In the genomic region with DNA sequence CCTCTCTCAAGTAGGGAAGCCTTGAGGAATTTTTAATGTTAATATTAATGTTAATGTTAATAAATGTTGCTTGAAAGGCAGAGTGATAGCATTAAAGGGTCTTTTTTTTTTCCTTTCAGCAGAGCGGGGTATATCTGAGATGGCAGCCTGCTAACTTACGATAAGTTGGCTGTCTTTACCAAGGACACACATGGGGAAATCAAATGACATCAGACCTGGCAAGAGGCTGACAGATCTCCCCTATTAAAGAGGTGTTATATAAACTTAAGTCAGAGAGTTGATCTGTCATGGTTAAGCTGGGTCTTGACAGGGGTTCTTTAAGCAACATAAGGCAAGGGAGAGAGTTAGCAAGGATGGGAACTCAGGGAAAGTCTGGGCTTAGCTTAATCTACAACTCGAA, we compare ENCODE assay signal across 31 mouse cellular contexts. TPM values are rescaled to one million over a fixed set of nuclear protein-coding genes. Genes with fewer than 3 reads are reported as not detected.
"Had no signal": no experiment of that assay in that cellular context is flagged by ENCODE, and none has a peak within 500 bp of the region (broad histone marks: within the 10 kb centered on the region; RNA-seq: fewer than 3 reads in every experiment).

No protein-coding gene starts in this region.

- DNase-seq: layer of hippocampus, postnatal 36 days; left cerebral cortex, postnatal 4 days; liver; liver, embryonic 13.5 days; liver, postnatal 0 days; lung, postnatal 14 days; lung, postnatal 36 days; midbrain, embryonic 14.5 days had no signal

- ATAC-seq: liver, embryonic 12.5 days; liver, postnatal 0 days; midbrain, embryonic 13.5 days; midbrain, embryonic 15.5 days; midbrain, embryonic 16.5 days had no signal

- H3K4me3 ChIP-seq: left cerebral cortex, adult 2 months; limb, embryonic 10.5 days; limb, embryonic 12.5 days; limb, embryonic 13.5 days; limb, embryonic 15.5 days; liver, embryonic 12.5 days; liver, embryonic 13.5 days; liver, embryonic 15.5 days; lung, embryonic 15.5 days; megakaryocyte, embryonic 14.5 days; midbrain, embryonic 10.5 days; midbrain, embryonic 12.5 days; midbrain, embryonic 13.5 days; midbrain, embryonic 15.5 days; myocyte; neural tube, embryonic 12.5 days; neural tube, embryonic 13.5 days had no signal

- H3K4me1 ChIP-seq: limb, embryonic 10.5 days; limb, embryonic 12.5 days; limb, embryonic 13.5 days; limb, embryonic 15.5 days; liver, embryonic 12.5 days; liver, embryonic 13.5 days; liver, embryonic 15.5 days; lung, embryonic 15.5 days; megakaryocyte, embryonic 14.5 days; midbrain, embryonic 10.5 days; midbrain, embryonic 12.5 days; midbrain, embryonic 13.5 days; midbrain, embryonic 15.5 days; neural tube, embryonic 12.5 days; neural tube, embryonic 13.5 days had no signal

- H3K36me3 ChIP-seq: limb, embryonic 10.5 days; limb, embryonic 12.5 days; limb, embryonic 13.5 days; limb, embryonic 15.5 days; liver, embryonic 12.5 days; liver, embryonic 13.5 days; liver, embryonic 15.5 days; lung, embryonic 15.5 days; midbrain, embryonic 10.5 days; midbrain, embryonic 12.5 days; midbrain, embryonic 13.5 days; midbrain, embryonic 15.5 days; neural tube, embryonic 12.5 days; neural tube, embryonic 13.5 days had no signal

- H3K9me3 ChIP-seq: limb, embryonic 10.5 days; limb, embryonic 12.5 days; limb, embryonic 13.5 days; limb, embryonic 15.5 days; liver, embryonic 12.5 days; liver, embryonic 13.5 days; liver, embryonic 15.5 days; lung, embryonic 15.5 days; midbrain, embryonic 10.5 days; midbrain, embryonic 12.5 days; midbrain, embryonic 13.5 days; midbrain, embryonic 15.5 days; neural tube, embryonic 12.5 days; neural tube, embryonic 13.5 days had no signal

- H3K27ac ChIP-seq: left cerebral cortex, adult 2 months; limb, embryonic 10.5 days; limb, embryonic 12.5 days; limb, embryonic 13.5 days; limb, embryonic 15.5 days; liver, embryonic 12.5 days; liver, embryonic 13.5 days; liver, embryonic 14.5 days; liver, embryonic 15.5 days; lung, embryonic 15.5 days; macrophage; midbrain, embryonic 10.5 days; midbrain, embryonic 12.5 days; midbrain, embryonic 13.5 days; midbrain, embryonic 15.5 days; neural tube, embryonic 12.5 days; neural tube, embryonic 13.5 days had no signal

- H3K27me3 ChIP-seq: limb, embryonic 12.5 days; limb, embryonic 13.5 days; limb, embryonic 15.5 days; liver, embryonic 12.5 days; liver, embryonic 13.5 days; liver, embryonic 15.5 days; megakaryocyte, embryonic 14.5 days; midbrain, embryonic 12.5 days; midbrain, embryonic 13.5 days; midbrain, embryonic 15.5 days; neural tube, embryonic 12.5 days; neural tube, embryonic 13.5 days had no signal

- H3K9ac ChIP-seq: limb, embryonic 12.5 days; limb, embryonic 13.5 days; limb, embryonic 15.5 days; liver, embryonic 12.5 days; liver, embryonic 13.5 days; liver, embryonic 14.5 days; liver, embryonic 15.5 days; liver, postnatal 0 days; lung, embryonic 15.5 days; midbrain, embryonic 12.5 days; midbrain, embryonic 13.5 days; midbrain, embryonic 15.5 days; neural tube, embryonic 12.5 days; neural tube, embryonic 13.5 days had no signal

- H3K4me2 ChIP-seq: limb, embryonic 12.5 days; limb, embryonic 13.5 days; limb, embryonic 15.5 days; liver, embryonic 11.5 days; liver, embryonic 12.5 days; liver, embryonic 13.5 days; liver, embryonic 15.5 days; lung, embryonic 15.5 days; midbrain, embryonic 11.5 days; midbrain, embryonic 12.5 days; midbrain, embryonic 13.5 days; midbrain, embryonic 15.5 days; neural tube, embryonic 12.5 days; neural tube, embryonic 13.5 days had no signal

RNA-seq across cellular contexts. Expression of gene Mtnr1a, which starts 11.9 kb away (rescaled TPM):
- polyA plus RNA-seq: limb, embryonic 11.5 days; limb, embryonic 12.5 days; liver, embryonic 11.5 days; liver, embryonic 12.5 days; liver, embryonic 13.5 days; liver, embryonic 15.5 days; liver, embryonic 16.5 days; macrophage; myocyte had no signal
